Mouse (Mus musculus): ENCODE results near the gene Cdc42ep5.

- no peak for TF ChIP-seq CTCF (IDR thresholded peaks at IDR 0.05; ENCODE audit: borderline replicate concordance, insufficient read depth, low read depth, low read length)
- no peak for TF ChIP-seq POLR2A (IDR thresholded peaks at IDR 0.05; ENCODE audit: borderline replicate concordance, insufficient read depth, low read length)
Measured at GRCm38 (mm10) chr7:4207126-4207525, 42.5 kb upstream of the Cdc42ep5 start.

All from cerebellum, adult 2 months (tissue).